Mouse (Mus musculus): ENCODE results near the gene Tpm4.

Tpm4 gene

GRCm38 (mm10) chr8:72143256-72143824 is 8.6 kb downstream of the Tpm4 start:
- no peak for DNase-seq (ENCODE audit: low read depth)

DNA sequence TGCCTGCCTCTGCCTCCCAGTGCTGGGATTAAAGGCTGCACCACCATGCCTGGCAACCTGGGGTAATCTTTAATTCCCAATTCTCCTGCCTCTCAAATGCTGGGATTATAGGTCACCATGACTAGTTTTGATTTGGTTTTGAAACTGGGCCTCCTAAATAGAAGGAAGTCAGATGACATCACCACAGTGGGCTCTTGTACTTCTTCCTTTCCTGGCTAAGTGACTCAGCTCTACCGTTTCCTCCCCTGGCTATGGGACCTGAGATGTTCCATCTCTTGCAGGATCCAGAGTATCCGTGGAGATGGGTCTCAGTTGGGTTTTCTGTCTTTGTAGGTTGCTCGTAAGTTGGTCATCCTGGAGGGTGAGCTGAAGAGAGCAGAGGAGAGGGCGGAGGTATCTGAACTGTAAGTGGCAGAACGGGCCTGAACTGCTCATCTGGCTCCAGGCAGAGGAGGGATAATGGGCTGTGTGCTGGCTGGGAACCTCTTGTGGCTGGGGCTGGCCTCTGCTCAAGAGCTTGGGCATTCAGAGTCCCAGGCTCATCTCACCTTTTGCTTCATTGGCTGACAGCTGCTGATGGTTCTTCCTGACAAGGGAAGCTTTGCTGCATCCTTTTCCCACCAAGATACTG is 9.7 kb downstream of the Tpm4 start:
- no peak for DNase-seq (ENCODE audit: low read depth)

GRCm38 (mm10) chr8:72145511-72145910 is 10.7 kb downstream of the Tpm4 start:
- no peak for DNase-seq (ENCODE audit: low read depth)

- no peak for DNase-seq (ENCODE audit: low read depth)
Observed at GRCm38 (mm10) chr8:72146056-72146455, 11.3 kb downstream of the Tpm4 start.

GRCm38 (mm10) chr8:72146556-72146955 is 11.8 kb downstream of the Tpm4 start:
- DNase-seq (ENCODE audit: low read depth), result no peak

DNA sequence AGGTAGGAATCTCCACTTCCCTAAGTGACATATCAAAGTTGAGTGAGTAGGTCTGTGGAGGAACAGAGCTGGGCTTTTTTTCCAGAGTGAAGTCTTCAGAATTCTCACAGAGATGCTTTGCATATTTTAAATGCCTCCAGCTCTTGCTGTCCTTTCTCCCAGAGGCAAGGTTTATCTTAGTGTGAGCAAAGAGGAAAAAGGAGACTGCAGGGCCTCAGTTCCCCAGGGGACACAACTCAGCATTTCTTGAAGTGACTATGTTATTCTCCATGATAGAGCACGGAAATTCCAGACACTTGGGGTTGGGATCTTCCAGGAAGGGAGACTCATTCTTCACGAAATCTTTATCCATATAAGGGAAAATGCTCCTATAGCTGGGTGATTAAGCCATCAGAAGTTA is 12.5 kb downstream of the Tpm4 start:
- DNase-seq (ENCODE audit: low read depth), result no peak

- no peak for DNase-seq (ENCODE audit: low read depth)
Observed at GRCm38 (mm10) chr8:72149056-72149455, 14.3 kb downstream of the Tpm4 start.

DNA sequence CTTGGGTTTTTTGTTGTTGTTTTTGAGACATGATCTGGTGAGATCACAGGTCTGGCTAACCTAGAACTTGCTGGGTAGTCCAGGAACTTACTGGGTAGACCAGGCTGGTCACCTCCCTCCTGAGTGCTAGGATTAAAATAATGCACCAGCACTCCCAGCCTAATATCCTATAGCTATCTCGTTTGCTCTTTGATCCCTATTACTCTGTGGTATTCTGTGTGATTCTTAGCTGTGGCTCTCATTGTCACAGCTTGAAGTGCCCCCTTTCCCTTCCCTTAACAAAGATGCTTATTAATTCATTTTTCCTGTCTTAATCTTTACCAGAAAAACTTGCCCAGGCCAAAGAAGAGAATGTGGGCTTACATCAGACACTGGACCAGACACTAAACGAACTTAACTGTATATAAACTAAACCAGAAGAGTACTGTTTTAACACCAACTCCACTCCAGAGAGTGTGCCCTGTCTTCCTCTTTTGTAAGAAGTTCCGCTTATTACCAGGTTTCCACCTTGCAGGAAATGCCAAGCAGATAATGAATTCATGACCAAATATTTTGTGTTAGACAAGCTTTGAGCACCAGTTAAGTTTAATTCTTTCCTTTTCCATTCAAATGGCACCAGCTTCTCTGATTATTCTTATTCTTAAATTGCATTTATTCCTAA is 16.8 kb downstream of the Tpm4 start:
- no peak for DNase-seq (ENCODE audit: low read depth)

GRCm38 (mm10) chr8:72153382-72153781 is 18.6 kb downstream of the Tpm4 start:
- DNase-seq (ENCODE audit: low read depth), result no peak

- no peak for DNase-seq (ENCODE audit: low read depth)
Observed at GRCm38 (mm10) chr8:72158096-72158495, 23.3 kb downstream of the Tpm4 start.

- no peak for DNase-seq (ENCODE audit: low read depth)
Observed at GRCm38 (mm10) chr8:72158726-72159125, 24.0 kb downstream of the Tpm4 start.

GRCm38 (mm10) chr8:72160007-72160406 is 25.2 kb downstream of the Tpm4 start:
- peak; percentile 62 for DNase-seq (ENCODE audit: low read depth)

DNA sequence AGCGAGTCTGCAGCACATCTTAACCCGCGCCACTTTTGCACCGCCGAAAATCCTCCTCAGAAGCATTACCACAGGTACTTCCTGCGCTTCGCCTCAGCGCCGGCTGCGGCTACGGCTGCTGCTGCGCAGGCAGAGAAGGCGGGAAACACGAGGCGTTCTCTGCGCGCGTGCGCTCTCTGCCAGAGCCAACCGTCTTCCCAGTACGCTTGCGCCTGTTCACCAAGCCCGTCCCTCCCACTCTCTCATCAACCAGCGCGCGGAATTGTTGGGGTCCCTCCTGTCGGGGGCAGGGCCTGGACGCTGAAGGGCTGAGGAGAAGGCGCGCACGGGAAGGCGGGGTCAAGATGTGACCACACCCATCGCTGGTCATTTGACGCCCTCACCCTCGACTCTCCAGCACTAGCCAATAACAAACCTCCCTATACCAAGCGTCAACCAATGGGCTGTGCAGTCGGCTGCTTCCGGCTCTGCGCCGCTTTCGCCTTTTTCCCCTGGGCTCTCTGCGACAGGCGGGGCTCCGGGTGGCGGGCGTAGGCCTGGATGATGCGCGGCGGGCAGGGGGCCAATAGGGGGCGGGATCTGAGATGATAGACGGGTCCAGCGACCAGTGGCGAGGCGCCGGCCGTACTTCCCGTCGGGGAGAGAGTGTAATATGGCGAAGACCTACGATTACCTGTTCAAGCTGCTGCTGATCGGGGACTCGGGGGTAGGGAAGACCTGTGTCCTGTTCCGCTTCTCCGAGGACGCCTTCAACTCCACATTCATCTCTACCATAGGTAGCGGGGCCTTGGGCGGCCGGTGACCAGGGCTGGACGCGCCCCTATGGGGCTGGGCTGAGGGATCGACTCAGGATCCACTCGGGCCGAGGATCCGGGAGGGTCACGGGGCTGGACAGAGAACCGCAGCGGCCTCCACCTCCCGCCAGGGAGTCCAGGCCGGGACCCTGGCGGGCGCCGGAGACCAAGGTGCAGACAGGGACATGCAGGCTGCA is 26.2 kb downstream of the Tpm4 start, which contains the start of gene Rab8a:
Gene Rab8a (plus strand): TSS at position 494 of the 991 bp plus-strand sequence.
- DNase-seq (ENCODE audit: low read depth), result peak; percentile 100

DNA sequence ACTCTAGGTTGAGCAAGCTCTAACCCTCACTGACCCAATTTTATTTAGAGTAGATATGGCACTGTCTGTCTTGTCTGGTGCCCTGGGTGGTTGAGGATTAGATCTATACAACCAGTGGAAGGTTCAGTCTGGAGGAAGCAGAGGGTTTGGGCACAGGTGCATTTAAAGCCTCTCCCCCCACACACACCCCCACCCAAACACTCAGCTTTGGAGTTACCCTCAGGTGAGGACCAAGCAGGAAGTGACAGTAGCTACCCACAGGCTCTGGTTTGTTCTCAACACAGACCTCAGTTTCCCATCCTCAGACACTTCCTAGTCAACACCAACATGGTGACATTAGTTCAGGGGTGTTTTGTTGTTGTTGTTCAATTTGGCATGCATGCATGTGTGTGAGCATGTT is 28.0 kb downstream of the Tpm4 start:
- DNase-seq (ENCODE audit: low read depth), result peak; percentile 58

- DNase-seq (ENCODE audit: low read depth), result peak; percentile 85
Observed at GRCm38 (mm10) chr8:72169098-72169668, 34.4 kb downstream of the Tpm4 start.

DNA sequence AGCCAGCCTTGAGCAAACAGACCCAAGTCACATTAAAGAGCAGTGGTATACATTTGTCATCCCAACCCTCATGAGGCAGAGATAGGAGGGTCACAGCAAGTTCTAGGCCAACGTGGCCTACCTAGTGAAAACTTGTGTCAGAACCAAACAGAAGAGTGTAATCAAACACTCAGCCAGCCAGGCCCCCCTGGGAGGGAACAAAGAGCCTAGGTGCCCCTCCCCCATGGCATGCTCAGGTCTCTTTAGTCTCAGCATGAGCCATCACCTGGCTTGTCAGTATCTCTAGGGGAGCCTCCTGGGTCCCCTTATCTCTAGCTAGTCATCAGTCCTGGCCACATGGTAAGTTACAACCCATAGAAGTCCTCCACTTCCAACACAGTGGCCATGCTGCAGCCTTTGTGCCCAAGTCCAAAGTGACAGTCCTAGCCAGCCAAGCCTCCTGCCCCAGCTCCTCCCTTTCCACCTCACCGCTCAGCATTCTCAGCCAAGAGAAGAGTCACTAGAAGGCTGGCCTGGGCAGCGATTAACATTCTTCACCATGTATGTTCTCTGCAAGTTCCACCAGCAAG is 35.0 kb downstream of the Tpm4 start:
- no peak for DNase-seq (ENCODE audit: low read depth)

GRCm38 (mm10) chr8:72177346-72177925 is 42.7 kb downstream of the Tpm4 start:
- peak; percentile 84 for DNase-seq (ENCODE audit: low read depth)

DNA sequence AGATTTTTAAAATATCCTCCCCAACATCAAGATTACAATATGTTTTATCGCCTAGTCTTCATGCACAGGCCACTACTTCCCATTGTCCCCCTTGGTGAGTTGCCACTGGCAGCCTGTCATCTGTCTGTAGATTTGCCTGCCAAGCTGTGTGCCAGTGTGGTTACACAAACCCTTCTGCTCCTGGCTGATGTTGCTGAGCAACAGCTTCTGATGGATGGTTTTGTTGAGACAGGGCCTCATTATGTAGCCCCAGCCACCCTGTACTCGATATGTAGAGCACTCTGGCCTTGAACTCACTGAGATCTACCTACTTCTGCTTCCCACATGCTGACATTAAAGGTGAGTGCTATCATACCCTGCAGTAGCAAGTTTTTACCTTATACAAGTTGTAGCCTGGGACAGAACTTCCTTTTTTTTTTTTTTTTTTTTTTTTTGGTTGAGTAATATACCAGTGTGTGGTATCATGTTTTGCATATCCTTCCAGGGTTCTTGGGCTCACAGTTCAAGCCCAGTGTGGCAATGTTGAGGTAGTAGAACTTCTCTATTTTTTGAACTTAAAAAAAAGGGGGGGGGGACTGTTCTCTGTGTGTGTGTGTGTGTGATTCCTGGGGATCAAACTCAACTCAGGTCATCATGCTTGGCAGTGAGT is 48.9 kb downstream of the Tpm4 start:
- DNase-seq (ENCODE audit: low read depth), result no peak

DNA sequence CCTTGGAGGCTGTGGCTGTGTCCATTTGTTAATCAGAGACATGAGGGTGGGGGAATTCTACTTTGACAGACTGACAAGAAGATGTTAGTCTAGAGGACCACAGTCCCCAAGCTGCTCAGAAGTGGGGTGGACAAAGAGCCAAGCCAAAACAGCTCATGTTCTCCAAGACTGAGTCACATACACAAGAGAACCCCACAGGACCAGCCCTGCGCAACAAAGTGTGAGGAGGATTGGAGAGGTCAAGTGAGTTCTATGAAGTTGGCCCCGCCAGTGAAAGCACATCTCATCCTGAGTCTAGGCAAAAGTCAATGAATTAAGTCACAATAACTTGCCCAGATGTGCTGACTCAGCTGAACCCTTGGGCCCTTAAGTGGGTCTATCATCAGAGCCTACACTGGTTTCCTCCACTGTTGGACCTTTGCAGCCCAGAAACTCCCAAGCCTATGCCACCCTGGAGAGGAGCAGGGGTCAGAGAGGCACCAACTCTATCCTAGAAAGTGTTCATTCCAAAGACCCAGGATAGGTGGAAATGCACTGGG is 53.1 kb downstream of the Tpm4 start:
- DNase-seq (ENCODE audit: low read depth), result no peak

Data from naive thymus-derived CD4-positive, alpha-beta T cell, adult 2 months (primary cell).